Mouse (Mus musculus) intestine, embryonic 14.5 days (tissue): ENCODE measurements around the gene Col4a2. TPM values are rescaled to one million over a fixed set of nuclear protein-coding genes. Genes with fewer than 3 reads are reported as not detected.

ENCODE experiments used
- ATAC-seq: fragments of 200-750 bp; cut with Nextera tagmentation; replicated peaks from 2 replicates; pipeline ENCODE4 v1.8.0; 2017; ENCODE audit warnings: low read depth, moderate number of reproducible peaks, moderate TSS enrichment, moderate library complexity; ENCODE audit not compliant: low FRiP score, low TSS enrichment
- DNase-seq: peaks from one replicate; pipeline ENCODE4 v3.0.0-alpha.2; 2018; ENCODE audit warnings: low spot score
- H3K27ac ChIP-seq: fragments of 300-500 bp; sonication (generic); 2 replicates; pipeline ENCODE4 v1.5.1; 2014; ENCODE audit warnings: low read depth, mild to moderate bottlenecking, control low read depth
- H3K27me3 ChIP-seq: fragments of 300-500 bp; sonication (generic); replicated peaks from 2 replicates; pipeline ENCODE4 v1.6.1; 2014; ENCODE audit warnings: low read length, control low read depth; ENCODE audit not compliant: control insufficient read depth, insufficient read depth
- H3K36me3 ChIP-seq: fragments of 300-500 bp; sonication (generic); 2 replicates; pipeline ENCODE4 v1.6.1; 2014; ENCODE audit warnings: low read length, control low read depth; ENCODE audit not compliant: control insufficient read depth, insufficient read depth
- H3K4me1 ChIP-seq: fragments of 300-500 bp; sonication (generic); replicated peaks from 2 replicates; pipeline ENCODE4 v1.6.1; 2014; ENCODE audit warnings: low read length, control low read depth, mixed read lengths; ENCODE audit not compliant: control insufficient read depth, insufficient read depth
- H3K4me2 ChIP-seq: fragments of 300-500 bp; sonication (generic); 2 replicates; pipeline ENCODE4 v1.6.1; 2014; ENCODE audit warnings: low read length
- H3K4me3 ChIP-seq: fragments of 300-500 bp; sonication (generic); 2 replicates; pipeline ENCODE4 v1.5.1; 2014; ENCODE audit warnings: low read depth, low read length, control low read depth, mixed read lengths
- H3K9ac ChIP-seq: fragments of 300-500 bp; sonication (generic); 2 replicates; pipeline ENCODE4 v1.6.1; 2014; ENCODE audit warnings: mild to moderate bottlenecking, low read length
- H3K9me3 ChIP-seq: fragments of 300-500 bp; sonication (generic); 2 replicates; pipeline ENCODE4 v1.6.1; 2016; ENCODE audit warnings: low read length, control low read depth; ENCODE audit not compliant: control insufficient read depth
- WGBS: fragments of 180-500 bp; shearing (Covaris S2); extraction: QIAGEN DNeasy Blood & Tissue Kit; methylation state at CpG from one replicate; pipeline ENCODE4 v1.1.7; 2014; 5-methylcytosine and 5-hydroxymethylcytosine counted together
- polyA plus RNA-seq: library from polyadenylated mRNA; unstranded; fragments of >200 nt; fragmentation: Nextera tagmentation; extraction: Ambion mirVana; gene quantifications from 2 replicates; pipeline ENCODE4 v1.2.1, GENCODE M21; 2014

The Col4a2 gene
- polyA plus RNA-seq, 1 experiment from 2014 or later = 58.4 TPM

DNA sequence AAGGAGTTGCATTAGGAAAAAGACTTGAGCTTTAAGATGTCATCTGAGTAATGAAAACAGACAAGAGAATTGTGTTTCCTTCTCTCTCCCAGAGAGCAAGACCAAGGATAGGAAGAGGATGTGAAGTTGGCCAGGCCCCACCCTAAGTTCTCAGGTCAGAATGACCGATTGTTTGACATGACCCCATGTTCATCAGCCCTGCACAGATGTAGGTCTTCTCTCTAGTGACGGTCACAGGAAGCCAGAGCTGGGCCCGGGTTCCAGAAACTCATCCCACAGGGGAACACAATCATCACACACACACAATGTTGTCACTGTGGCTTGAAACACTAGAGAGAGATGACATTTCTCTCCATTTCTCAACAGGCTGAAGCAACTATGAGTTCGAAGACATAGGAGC is 27.2 kb upstream of the Col4a2 start:
- H3K4me2 ChIP-seq = no peak overlapping the region
- H3K9ac ChIP-seq = no peak overlapping the region
- H3K9me3 ChIP-seq = no peaks in the 10 kb centered on the region
- no peaks in the 10 kb centered on the region for H3K36me3 ChIP-seq
- no peak for DNase-seq
- 0 out of 2 replicates have a peak, but pooled peaks cover under 1% of the 10 kb centered on the region for H3K4me1 ChIP-seq
- no peak overlapping the region for H3K4me3 ChIP-seq
- no peak for ATAC-seq
- H3K27me3 ChIP-seq = no peaks in the 10 kb centered on the region
- 82% methylated on average over 4 of the region's 4 CpGs for WGBS
- no peak overlapping the region for H3K27ac ChIP-seq

DNA sequence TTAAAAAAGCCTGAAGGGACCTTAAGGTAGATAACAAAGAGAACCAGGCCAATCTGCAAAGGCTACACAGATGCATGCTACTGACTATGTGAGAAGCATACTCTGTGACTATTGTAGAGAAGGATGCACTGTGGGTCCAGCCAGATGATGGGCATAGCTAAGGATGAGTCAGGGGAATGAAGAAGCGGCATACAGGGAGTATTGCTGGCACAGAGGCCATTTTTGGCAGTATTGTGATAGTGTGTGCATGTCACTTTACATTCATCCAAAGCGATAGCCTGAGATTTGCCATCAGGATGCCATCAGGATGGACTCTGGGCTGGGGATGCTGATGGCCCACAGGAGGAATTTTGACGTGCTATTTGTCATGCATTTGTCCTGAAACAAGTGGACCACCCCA is 25.5 kb upstream of the Col4a2 start:
- 73% methylated on average over 3 of the region's 3 CpGs for WGBS
- Histone ChIP-seq H3K27me3 (no peaks in the 10 kb centered on the region), H3K4me2 (no peak overlapping the region), H3K4me3 (no peak overlapping the region), H3K36me3 (no peaks in the 10 kb centered on the region), H3K9ac (no peak overlapping the region), H3K9me3 (no peaks in the 10 kb centered on the region), H3K4me1 (0 out of 2 replicates have a peak, but pooled peaks cover 3% of the 10 kb centered on the region), H3K27ac (no peak overlapping the region)
- no peak for ATAC-seq
- DNase-seq = no peak

DNA sequence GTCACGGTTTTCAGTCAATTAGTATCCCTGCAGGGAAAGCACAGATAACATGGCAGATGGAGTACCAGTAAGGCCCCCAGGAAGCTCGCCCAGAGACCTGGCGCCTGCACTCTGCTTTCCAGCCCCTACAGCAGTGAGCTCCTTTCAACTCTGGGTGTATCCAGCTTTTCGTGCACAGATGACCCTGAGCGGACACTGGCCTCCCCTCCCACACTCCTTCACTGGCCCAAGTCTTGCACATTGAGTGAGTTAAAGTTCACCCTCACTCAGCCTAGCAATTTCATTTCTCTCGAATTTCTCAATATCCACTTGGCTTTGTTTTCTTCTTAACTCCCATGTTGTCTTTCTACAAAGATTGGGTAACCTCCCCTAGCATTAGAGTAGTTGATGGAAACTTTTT is 24.3 kb upstream of the Col4a2 start:
- no peaks in the 10 kb centered on the region for H3K9me3 ChIP-seq
- no peak overlapping the region for H3K9ac ChIP-seq
- no peaks in the 10 kb centered on the region for H3K27me3 ChIP-seq
- H3K4me2 ChIP-seq = no peak overlapping the region
- no peaks in the 10 kb centered on the region for H3K36me3 ChIP-seq
- 73% methylated on average over 6 of the region's 6 CpGs for WGBS
- H3K4me3 ChIP-seq = no peak overlapping the region
- DNase-seq (no peak), ATAC-seq (no peak)
- no peak overlapping the region for H3K27ac ChIP-seq
- peaks cover 6% of the 10 kb centered on the region; the same call in 1 of the 2 replicates for H3K4me1 ChIP-seq

DNA sequence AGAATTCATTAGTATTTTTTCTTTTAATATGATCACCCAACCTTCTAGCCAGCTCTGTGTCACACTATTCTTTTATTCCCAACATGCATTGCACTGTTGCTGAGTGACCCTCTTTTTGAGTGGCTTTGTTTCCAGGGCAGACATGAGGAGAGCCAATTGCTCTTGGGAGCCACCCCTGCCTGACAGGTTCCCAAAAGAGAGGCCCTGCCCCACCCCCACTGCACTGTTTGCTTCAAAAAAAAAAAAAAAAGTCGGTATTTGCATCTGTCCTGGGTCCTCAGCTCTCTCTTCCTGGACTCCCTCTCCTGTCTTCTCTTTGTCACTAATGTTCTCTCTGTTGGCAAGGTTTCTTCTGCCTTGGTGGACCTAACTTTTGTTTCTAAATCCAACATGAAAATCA is 22.1 kb upstream of the Col4a2 start:
- H3K36me3 ChIP-seq = no peaks in the 10 kb centered on the region
- no peaks in the 10 kb centered on the region for H3K9me3 ChIP-seq
- no peaks in the 10 kb centered on the region for H3K27me3 ChIP-seq
- H3K4me1 ChIP-seq = peaks cover 6% of the 10 kb centered on the region; the same call in 1 of the 2 replicates
- H3K9ac ChIP-seq = no peak overlapping the region
- no peak overlapping the region for H3K27ac ChIP-seq
- no peak for DNase-seq
- 6% methylated on average over 1 of the region's 1 CpGs for WGBS
- H3K4me3 ChIP-seq = no peak overlapping the region
- H3K4me2 ChIP-seq = no peak overlapping the region
- no peak for ATAC-seq

DNA sequence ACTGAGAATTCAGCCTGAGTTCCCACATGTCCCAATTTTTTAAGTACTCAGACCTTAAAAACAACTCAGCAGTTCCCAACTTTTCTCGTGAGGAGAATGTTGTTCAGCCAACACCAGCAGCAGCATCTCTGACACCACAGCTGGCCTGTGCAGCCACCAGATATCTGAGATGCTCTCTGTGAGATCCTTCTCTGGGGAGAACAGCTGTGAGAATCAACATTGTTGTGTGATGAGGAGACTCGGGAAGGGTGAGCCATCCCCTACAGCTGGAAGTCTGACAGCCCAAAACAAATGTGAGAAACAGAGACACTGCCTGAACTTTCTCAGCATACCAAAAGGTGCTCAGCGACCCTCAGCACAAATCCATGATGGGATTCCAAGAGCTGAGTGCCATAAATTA is 20.0 kb upstream of the Col4a2 start:
- Histone ChIP-seq H3K36me3 (no peaks in the 10 kb centered on the region), H3K4me2 (no peak overlapping the region), H3K27ac (peak overlapping the region; percentile 44), H3K9me3 (no peaks in the 10 kb centered on the region), H3K4me1 (peaks cover 26% of the 10 kb centered on the region), H3K9ac (no peak overlapping the region), H3K4me3 (no peak overlapping the region), H3K27me3 (no peaks in the 10 kb centered on the region)
- 25% methylated on average over 3 of the region's 3 CpGs for WGBS
- DNase-seq (no peak), ATAC-seq (0 out of 2 replicates have a peak, but pooled peaks have one; percentile 59)

DNA sequence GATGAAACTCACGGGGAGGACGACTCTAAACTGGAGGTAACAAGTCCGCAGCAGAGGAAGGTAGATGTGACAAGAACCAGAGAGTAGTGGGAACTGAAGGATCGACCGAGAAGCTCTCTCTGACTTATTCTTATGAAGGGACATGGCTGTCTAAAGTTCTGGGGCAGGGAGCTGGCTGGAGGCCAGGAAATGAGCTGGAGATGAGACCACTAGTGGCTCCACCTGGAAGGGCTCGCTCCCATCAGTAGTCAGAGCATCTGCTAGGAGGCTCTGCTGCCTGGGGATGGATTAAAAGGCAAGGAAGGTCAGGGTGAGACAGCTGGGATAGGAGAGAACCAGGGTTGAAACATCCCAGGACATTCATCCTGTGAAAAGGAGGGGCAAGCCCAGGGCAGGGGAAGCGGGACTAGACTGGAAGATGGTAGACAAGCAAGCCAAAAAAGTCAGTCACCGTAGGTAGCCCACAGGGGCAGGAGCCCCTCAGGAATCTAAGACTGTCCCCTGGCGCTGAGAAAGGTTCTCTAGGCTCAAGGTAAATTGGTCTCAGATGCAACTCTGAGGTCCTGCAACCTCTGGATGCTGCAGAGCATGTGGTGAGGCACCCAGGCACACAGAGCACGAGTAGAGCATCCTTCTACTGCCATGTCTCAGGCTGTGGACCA is 16.2 kb upstream of the Col4a2 start:
- no peak overlapping the region for H3K4me2 ChIP-seq
- no peak overlapping the region for H3K9ac ChIP-seq
- 62% methylated on average over 10 of the region's 10 CpGs for WGBS
- H3K9me3 ChIP-seq = no peaks in the 10 kb centered on the region
- ATAC-seq (no peak), DNase-seq (no peak)
- peaks cover 54% of the 10 kb centered on the region for H3K4me1 ChIP-seq
- peak overlapping the region; percentile 18; the same call in 1 of the 2 replicates for H3K27ac ChIP-seq
- H3K4me3 ChIP-seq = no peak overlapping the region
- H3K36me3 ChIP-seq = no peaks in the 10 kb centered on the region
- no peaks in the 10 kb centered on the region for H3K27me3 ChIP-seq

DNA sequence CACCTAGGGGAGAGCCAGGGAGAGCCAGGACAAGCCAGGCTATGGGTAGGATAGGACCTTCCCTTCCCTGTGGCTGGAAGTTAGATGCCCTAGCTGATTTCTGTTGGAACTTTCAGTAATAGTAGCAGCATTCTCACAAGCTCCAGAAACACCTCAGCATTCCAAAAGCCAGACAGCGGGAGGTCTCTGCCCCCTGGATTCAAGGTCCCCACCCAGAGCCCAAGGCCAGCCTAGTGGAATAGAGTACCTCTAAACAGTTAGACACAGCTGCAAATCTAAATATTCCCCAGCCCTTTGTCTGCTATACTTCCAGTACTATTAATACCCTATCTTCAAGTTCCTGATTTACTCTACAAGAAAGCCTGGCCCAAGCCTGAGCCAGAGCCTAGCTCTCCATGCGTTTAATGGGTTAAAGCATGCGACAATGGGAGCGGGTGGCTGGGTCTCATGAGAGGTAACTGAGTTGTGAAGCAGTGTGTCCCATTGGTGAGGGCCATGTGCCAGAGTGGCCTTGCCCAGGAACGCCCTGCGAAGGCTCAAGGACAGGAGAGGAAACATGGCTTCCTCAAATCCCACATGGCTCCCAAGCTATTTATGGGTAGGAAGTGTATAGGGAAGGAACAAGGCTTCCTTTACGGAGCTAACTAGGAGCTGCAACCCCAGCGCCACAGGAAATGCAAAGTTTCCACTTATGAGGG is 15.3 kb upstream of the Col4a2 start:
- Histone ChIP-seq H3K9me3 (no peaks in the 10 kb centered on the region), H3K36me3 (no peaks in the 10 kb centered on the region), H3K4me1 (peaks cover 54% of the 10 kb centered on the region), H3K9ac (no peak overlapping the region), H3K27ac (no peak overlapping the region; the same call in 1 of the 2 replicates), H3K27me3 (no peaks in the 10 kb centered on the region), H3K4me2 (no peak overlapping the region), H3K4me3 (no peak overlapping the region)
- DNase-seq (no peak), ATAC-seq (no peak)
- WGBS = 76% methylated on average over 8 of the region's 8 CpGs

DNA sequence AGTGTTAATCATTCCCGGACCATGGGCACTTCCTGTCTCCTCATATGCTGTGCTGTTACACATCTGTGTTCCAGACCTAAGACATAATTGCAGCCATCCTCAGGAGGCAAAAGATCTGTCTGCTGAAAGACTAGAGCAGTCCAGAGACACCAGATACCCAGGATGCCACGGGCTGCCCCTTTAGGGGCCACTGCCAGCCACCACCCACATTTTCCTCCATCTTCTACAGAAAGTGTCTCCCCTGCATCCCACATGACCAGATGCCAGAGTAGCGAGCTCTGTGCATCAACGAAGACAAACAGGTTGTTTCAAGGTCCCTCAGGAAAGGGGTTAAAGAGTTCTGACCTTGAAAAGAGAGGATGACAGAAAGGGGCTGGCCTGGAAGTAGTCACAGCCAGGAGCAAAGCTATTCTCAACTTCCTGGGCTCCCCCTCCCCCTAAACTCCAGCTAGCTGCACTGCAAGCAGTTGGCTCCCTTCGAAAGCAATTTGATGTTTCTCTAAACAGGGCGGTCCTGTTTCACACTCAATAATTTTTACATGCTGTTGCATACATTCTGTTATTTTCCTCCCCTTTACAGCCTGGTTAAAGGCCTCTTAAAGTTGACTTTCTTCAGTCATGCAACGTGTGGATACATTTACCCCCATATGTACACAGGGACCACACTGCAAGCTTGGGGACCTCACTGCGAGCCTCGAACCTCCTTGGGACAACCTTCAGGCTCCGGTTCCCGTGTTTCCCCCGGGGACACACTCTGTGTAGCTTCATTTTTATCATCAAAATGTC is 13.9 kb upstream of the Col4a2 start:
- Histone ChIP-seq H3K4me2 (0 out of 2 replicates have a peak overlapping the region, but pooled peaks have one; percentile 16), H3K9me3 (no peaks in the 10 kb centered on the region), H3K4me3 (no peak overlapping the region), H3K27ac (peak overlapping the region; percentile 71), H3K27me3 (no peaks in the 10 kb centered on the region), H3K4me1 (peaks cover 51% of the 10 kb centered on the region), H3K36me3 (no peaks in the 10 kb centered on the region), H3K9ac (no peak overlapping the region)
- 34% methylated on average over 12 of the region's 12 CpGs for WGBS
- ATAC-seq (no peak), DNase-seq (no peak)
